ENCODE assay signal across 27 mouse cellular contexts in genomic region chr3:146237676-146238075, GRCm38 (mm10). TPM values are rescaled to one million over a fixed set of nuclear protein-coding genes. Genes with fewer than 3 reads are reported as not detected.
DNase-seq lines count a peak whose midpoint lies in the region; ATAC-seq and TF ChIP-seq lines count a peak whose summit lies in the region.
"Had no signal": no experiment of that assay in that cellular context is flagged by ENCODE, and none has a peak within 500 bp of the region (broad histone marks: within the 10 kb centered on the region; RNA-seq: fewer than 3 reads in every experiment).

No protein-coding gene starts in this region.

- peak; percentile 64 to 67 for DNase-seq in cerebellum, postnatal 10 days
- no peak for DNase-seq in cerebellum, adult 2 months
- peak; percentile 7 for DNase-seq in midbrain, postnatal 0 days (ENCODE audit: low spot score)
- peak; percentile 63 to 82 for DNase-seq in kidney, postnatal 36 days
- no peak for DNase-seq in urinary bladder, postnatal 14 days (ENCODE audit: low spot score)
- no peak for DNase-seq in frontal cortex, postnatal 25 days (ENCODE audit: low spot score in 2 of 2)
- DNase-seq: adrenal gland, postnatal 10 days; cerebellum, adult 9-11 months; embryo, embryonic 11 days; gastrocnemius, postnatal 36 days; heart, adult 2 months; heart, postnatal 36 days; layer of hippocampus, postnatal 36 days; liver, embryonic 13.5 days; lung, adult 2 months; lung, postnatal 14 days; retina, postnatal 1 day; thymus, postnatal 25 days had no signal

- H3K27ac ChIP-seq in cerebellum, adult 2 months (ENCODE audit: insufficient read depth, low read length), result no peak overlapping the region
- H3K27ac ChIP-seq in midbrain, postnatal 0 days (ENCODE audit: low read depth, low read length), result no peak overlapping the region
- no peak overlapping the region for H3K27ac ChIP-seq in midbrain, embryonic 13.5 days
- H3K27ac ChIP-seq in kidney, embryonic 15.5 days, result no peak overlapping the region
- H3K27ac ChIP-seq: forebrain, embryonic 15.5 days; heart, adult 2 months; heart, embryonic 13.5 days; hindbrain, embryonic 14.5 days; intestine, embryonic 15.5 days; layer of hippocampus, adult 2 months; liver, embryonic 13.5 days; midbrain, embryonic 12.5 days had no signal

- no peak overlapping the region for H3K4me3 ChIP-seq in cerebellum, adult 2 months (replicated peaks; ENCODE audit: insufficient read depth, low read depth, low read length)
- H3K4me3 ChIP-seq in midbrain, postnatal 0 days (ENCODE audit: low read depth, low read length), result no peak overlapping the region
- no peak overlapping the region for H3K4me3 ChIP-seq in midbrain, embryonic 13.5 days (replicated peaks)
- no peak overlapping the region for H3K4me3 ChIP-seq in kidney, embryonic 15.5 days (replicated peaks)
- H3K4me3 ChIP-seq: forebrain, embryonic 15.5 days; heart, adult 2 months; heart, embryonic 13.5 days; intestine, embryonic 15.5 days; layer of hippocampus, adult 2 months; liver, embryonic 13.5 days; midbrain, embryonic 12.5 days had no signal

- TF ChIP-seq POLR2A in cerebellum, adult 2 months (IDR thresholded peaks at IDR 0.05; ENCODE audit: borderline replicate concordance, insufficient read depth, low read length), result no peak

- no peak overlapping the region for H3K9ac ChIP-seq in midbrain, postnatal 0 days (replicated peaks; ENCODE audit: low read length, poor library complexity, severe bottlenecking)
- no peak overlapping the region for H3K9ac ChIP-seq in midbrain, embryonic 13.5 days (replicated peaks)
- no peak overlapping the region for H3K9ac ChIP-seq in kidney, embryonic 15.5 days
- H3K9ac ChIP-seq: forebrain, embryonic 15.5 days; heart, embryonic 13.5 days; hindbrain, embryonic 14.5 days; intestine, embryonic 15.5 days; liver, embryonic 13.5 days; midbrain, embryonic 12.5 days had no signal

- H3K4me1 ChIP-seq in cerebellum, adult 2 months (ENCODE audit: control insufficient read depth, insufficient read depth, low read length), result no peaks in the 10 kb centered on the region
- H3K4me1 ChIP-seq in midbrain, postnatal 0 days (ENCODE audit: insufficient read depth, low read length), result no peaks in the 10 kb centered on the region
- no peaks in the 10 kb centered on the region for H3K4me1 ChIP-seq in midbrain, embryonic 13.5 days (replicated peaks)
- peaks cover 5% of the 10 kb centered on the region for H3K4me1 ChIP-seq in kidney, embryonic 15.5 days
- H3K4me1 ChIP-seq: forebrain, embryonic 15.5 days; liver, embryonic 13.5 days; midbrain, embryonic 12.5 days had no signal

- H3K36me3 ChIP-seq in midbrain, postnatal 0 days (ENCODE audit: insufficient read depth, low read length), result no peaks in the 10 kb centered on the region
- H3K36me3 ChIP-seq in midbrain, embryonic 13.5 days, result no peaks in the 10 kb centered on the region
- H3K36me3 ChIP-seq in kidney, embryonic 15.5 days, result no peaks in the 10 kb centered on the region
- H3K36me3 ChIP-seq: forebrain, embryonic 15.5 days; intestine, embryonic 15.5 days; liver, embryonic 13.5 days; midbrain, embryonic 12.5 days had no signal

- no peaks in the 10 kb centered on the region; the same call in 1 of the 2 replicates for H3K27me3 ChIP-seq in cerebellum, adult 2 months (ENCODE audit: control insufficient read depth, insufficient read depth, low read length)
- no peaks in the 10 kb centered on the region for H3K27me3 ChIP-seq in midbrain, postnatal 0 days (ENCODE audit: insufficient read depth, low read length)
- H3K27me3 ChIP-seq in midbrain, embryonic 13.5 days, result no peaks in the 10 kb centered on the region
- H3K27me3 ChIP-seq in kidney, embryonic 15.5 days, result peaks cover 10% of the 10 kb centered on the region; the same call in 1 of the 2 replicates
- H3K27me3 ChIP-seq: forebrain, embryonic 15.5 days; heart, embryonic 13.5 days; intestine, embryonic 15.5 days; liver, embryonic 13.5 days; midbrain, embryonic 12.5 days had no signal

- H3K9me3 ChIP-seq in midbrain, postnatal 0 days (ENCODE audit: low read length), result no peaks in the 10 kb centered on the region
- H3K9me3 ChIP-seq in midbrain, embryonic 13.5 days, result no peaks in the 10 kb centered on the region
- no peaks in the 10 kb centered on the region for H3K9me3 ChIP-seq in kidney, embryonic 15.5 days (replicated peaks)
- H3K9me3 ChIP-seq: forebrain, embryonic 15.5 days; heart, embryonic 13.5 days; intestine, embryonic 15.5 days; liver, embryonic 13.5 days; midbrain, embryonic 12.5 days had no signal

- ATAC-seq in midbrain, postnatal 0 days (ENCODE audit: low FRiP score), result no peak
- ATAC-seq in midbrain, embryonic 13.5 days, result no peak
- peak; percentile 83 for ATAC-seq in kidney, embryonic 15.5 days (replicated peaks; ENCODE audit: low FRiP score)
- ATAC-seq: forebrain, embryonic 15.5 days; intestine, embryonic 15.5 days had no signal

- no peak overlapping the region for H3K4me2 ChIP-seq in midbrain, postnatal 0 days (ENCODE audit: low read depth, low read length, poor library complexity, severe bottlenecking)
- H3K4me2 ChIP-seq in midbrain, embryonic 13.5 days (replicated peaks), result no peak overlapping the region
- H3K4me2 ChIP-seq in kidney, embryonic 15.5 days, result no peak overlapping the region
- H3K4me2 ChIP-seq: forebrain, embryonic 15.5 days; heart, embryonic 13.5 days; hindbrain, embryonic 14.5 days; intestine, embryonic 15.5 days; liver, embryonic 13.5 days; midbrain, embryonic 12.5 days had no signal

- 39% methylated on average over 5 of the region's 5 CpGs for WGBS in cerebellum, adult 2 months
- WGBS in midbrain, postnatal 0 days, result 82% methylated on average over 5 of the region's 5 CpGs
- whole genome bisulfite sequencing in midbrain, embryonic 13.5 days, result 76% methylated on average over 5 of the region's 5 CpGs
- WGBS in kidney, embryonic 15.5 days, result 49% methylated on average over 5 of the region's 5 CpGs

- no peak for TF ChIP-seq CTCF in cerebellum, adult 2 months (IDR thresholded peaks at IDR 0.05; ENCODE audit: borderline replicate concordance, insufficient read depth, low read depth, low read length)
- no peak for TF ChIP-seq CTCF in midbrain, postnatal 0 days (IDR thresholded peaks at IDR 0.05)

RNA-seq across cellular contexts. Expression of gene Lpar3, which starts 16.9 kb away (rescaled TPM):
- 0.23 and 0.29 TPM in 2 replicates for polyA plus RNA-seq in cerebellum, adult 2 months (2012; rRNA removed)
- 0.66 and 1.6 TPM in 2 replicates for total RNA-seq in midbrain, postnatal 0 days (2014; rRNA removed)
- polyA plus RNA-seq in midbrain, postnatal 0 days (2015; fragmentation: Nextera tagmentation; extraction: Ambion mirVana), result 0.31 and 0.55 TPM in 2 replicates
- polyA plus RNA-seq in midbrain, embryonic 13.5 days (2015; fragmentation: Nextera tagmentation; extraction: Ambion mirVana), result 0.13 and 0.35 TPM in 2 replicates
- 1.1 and 1.4 TPM in 2 replicates for polyA plus RNA-seq in kidney, embryonic 15.5 days (2015; fragmentation: Nextera tagmentation; extraction: Ambion mirVana)
- total RNA-seq: megakaryocyte, adult 5-6 weeks had no signal

Comparison
In these comparisons a context has a peak if more than half of its experiments do, and no peak if none do; other contexts are left out.
1. DNase-seq: peak in cerebellum, postnatal 10 days (2 of 2), midbrain, postnatal 0 days (single experiment) and kidney, postnatal 36 days (2 of 2); none in cerebellum, adult 2 months (0 of 2), urinary bladder, postnatal 14 days (single experiment) and frontal cortex, postnatal 25 days (0 of 2).